22 mouse cellular contexts compared by ENCODE assay signal in the genomic region with DNA sequence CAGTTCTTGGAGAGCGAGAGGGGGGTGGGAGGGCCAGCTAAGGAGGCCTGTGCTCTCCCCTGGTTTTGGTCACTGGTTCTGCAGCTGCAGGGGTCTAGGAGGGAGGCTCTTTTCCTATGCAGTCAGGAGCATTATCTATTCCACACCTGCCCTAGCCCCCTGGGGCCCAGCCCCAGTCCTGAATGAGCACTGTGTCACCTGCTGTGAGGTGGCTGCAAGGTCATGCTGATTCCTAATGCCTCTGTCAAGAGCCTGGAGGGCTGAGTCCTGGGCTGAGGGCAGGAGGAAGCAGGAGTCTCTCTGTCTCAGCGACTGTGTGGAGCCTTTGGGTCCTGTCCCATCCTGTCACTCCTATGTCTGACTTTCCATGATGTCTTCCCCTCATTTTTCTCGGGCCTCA. TPM values are rescaled to one million over a fixed set of nuclear protein-coding genes. Genes with fewer than 3 reads are reported as not detected.
DNase-seq lines count a peak whose midpoint lies in the region; ATAC-seq and TF ChIP-seq lines count a peak whose summit lies in the region.
"Had no signal": no experiment of that assay in that cellular context is flagged by ENCODE, and none has a peak within 500 bp of the region (broad histone marks: within the 10 kb centered on the region; RNA-seq: fewer than 3 reads in every experiment).

No protein-coding gene starts in this region.

- H3K4me2 ChIP-seq in heart, embryonic 13.5 days, result no peak overlapping the region
- H3K4me2 ChIP-seq in intestine, embryonic 16.5 days (ENCODE audit: low read depth, low read length), result no peak overlapping the region
- H3K4me2 ChIP-seq in intestine, postnatal 0 days (replicated peaks; ENCODE audit: low read depth), result no peak overlapping the region
- H3K4me2 ChIP-seq in stomach, embryonic 16.5 days (ENCODE audit: low read depth, low read length), result no peak overlapping the region
- H3K4me2 ChIP-seq: liver, embryonic 12.5 days; midbrain, embryonic 13.5 days had no signal

- intact Hi-C loops in heart, postnatal 14 days (cut with DNase I), result loop anchor here (2.0 kb wide), 1 partner anchor 31 kb away; no protein-coding TSS in a partner anchor

- no peak overlapping the region for H3K9ac ChIP-seq in heart, embryonic 13.5 days
- H3K9ac ChIP-seq in intestine, embryonic 16.5 days (ENCODE audit: low read depth, low read length), result no peak overlapping the region
- H3K9ac ChIP-seq in intestine, postnatal 0 days (ENCODE audit: low read depth, low read length), result no peak overlapping the region
- H3K9ac ChIP-seq in stomach, embryonic 16.5 days (ENCODE audit: low read length), result no peak overlapping the region
- H3K9ac ChIP-seq: forebrain, postnatal 0 days; liver, embryonic 12.5 days; midbrain, embryonic 13.5 days had no signal

- no peak for DNase-seq in heart, postnatal 14 days
- no peak for DNase-seq in embryonic facial prominence, embryonic 10.5 days (ENCODE audit: low spot score)
- DNase-seq in lung, postnatal 4 days, result no peak
- DNase-seq in embryo, embryonic 9.5 days (ENCODE audit: extremely low spot score), result no peak
- DNase-seq: adrenal gland, postnatal 10 days; cerebellum, adult 2 months; cerebellum, postnatal 36 days; embryo, embryonic 11 days; forebrain, postnatal 0 days; kidney, adult 2 months; kidney, postnatal 10 days; lung, adult 18-20 months; right cerebral cortex, postnatal 14 days; thymus, postnatal 25 days had no signal

- H3K4me3 ChIP-seq in heart, embryonic 13.5 days, result no peak overlapping the region
- H3K4me3 ChIP-seq in intestine, embryonic 16.5 days (ENCODE audit: low read length), result no peak overlapping the region
- no peak overlapping the region for H3K4me3 ChIP-seq in intestine, postnatal 0 days (ENCODE audit: low read depth, low read length)
- no peak overlapping the region for H3K4me3 ChIP-seq in embryonic facial prominence, embryonic 10.5 days
- H3K4me3 ChIP-seq in stomach, embryonic 16.5 days (replicated peaks; ENCODE audit: low read length), result no peak overlapping the region
- H3K4me3 ChIP-seq: liver, embryonic 12.5 days; midbrain, embryonic 13.5 days had no signal

- no peaks in the 10 kb centered on the region for H3K36me3 ChIP-seq in heart, embryonic 13.5 days
- H3K36me3 ChIP-seq in intestine, embryonic 16.5 days (ENCODE audit: control insufficient read depth, insufficient read depth, low read length), result no peaks in the 10 kb centered on the region
- no peaks in the 10 kb centered on the region for H3K36me3 ChIP-seq in intestine, postnatal 0 days (ENCODE audit: control insufficient read depth, insufficient read depth)
- H3K36me3 ChIP-seq in embryonic facial prominence, embryonic 10.5 days (replicated peaks), result peaks cover 13% of the 10 kb centered on the region; the same call in 1 of the 2 replicates
- H3K36me3 ChIP-seq in stomach, embryonic 16.5 days (ENCODE audit: control insufficient read depth, insufficient read depth, low read length), result no peaks in the 10 kb centered on the region
- H3K36me3 ChIP-seq: G1E; liver, embryonic 12.5 days; midbrain, embryonic 13.5 days had no signal

- 21% methylated on average over 3 of the region's 3 CpGs for WGBS in heart, embryonic 13.5 days
- WGBS in intestine, embryonic 16.5 days, result 21% methylated on average over 3 of the region's 3 CpGs
- WGBS in intestine, postnatal 0 days, result 25% methylated on average over 3 of the region's 3 CpGs
- WGBS in embryonic facial prominence, embryonic 10.5 days, result 19% methylated on average over 3 of the region's 3 CpGs
- 10% methylated on average over 3 of the region's 3 CpGs for WGBS in stomach, embryonic 16.5 days

- TF ChIP-seq CTCF in intestine, postnatal 0 days (IDR thresholded peaks at IDR 0.05; ENCODE audit: low read depth), result no peak

- no peaks in the 10 kb centered on the region for H3K9me3 ChIP-seq in heart, embryonic 13.5 days
- no peaks in the 10 kb centered on the region for H3K9me3 ChIP-seq in intestine, embryonic 16.5 days (ENCODE audit: control insufficient read depth, low read length)
- no peaks in the 10 kb centered on the region for H3K9me3 ChIP-seq in intestine, postnatal 0 days (ENCODE audit: control insufficient read depth)
- H3K9me3 ChIP-seq in embryonic facial prominence, embryonic 10.5 days, result no peaks in the 10 kb centered on the region
- H3K9me3 ChIP-seq in stomach, embryonic 16.5 days (replicated peaks; ENCODE audit: control insufficient read depth, low read length), result no peaks in the 10 kb centered on the region
- H3K9me3 ChIP-seq: liver, embryonic 12.5 days; midbrain, embryonic 13.5 days had no signal

- no peak for ATAC-seq in heart, embryonic 13.5 days (ENCODE audit: extremely low read depth, insufficient number of reproducible peaks, low FRiP score, low TSS enrichment)
- ATAC-seq in intestine, embryonic 16.5 days, result no peak
- ATAC-seq in intestine, postnatal 0 days, result no peak
- no peak; the same call in 1 of the 2 replicates for ATAC-seq in stomach, embryonic 16.5 days (ENCODE audit: insufficient read depth, low FRiP score)
- ATAC-seq: forebrain, postnatal 0 days; liver, embryonic 12.5 days; midbrain, embryonic 13.5 days had no signal

- peak overlapping the region; percentile 61 for H3K27ac ChIP-seq in heart, embryonic 13.5 days (replicated peaks)
- 0 out of 2 replicates have a peak overlapping the region, but pooled peaks have one; percentile 24 for H3K27ac ChIP-seq in intestine, embryonic 16.5 days (ENCODE audit: low read length)
- H3K27ac ChIP-seq in intestine, postnatal 0 days (ENCODE audit: low read depth, low read length), result no peak overlapping the region; the same call in 1 of the 2 replicates
- 0 out of 2 replicates have a peak overlapping the region, but pooled peaks have one; percentile 7 for H3K27ac ChIP-seq in embryonic facial prominence, embryonic 10.5 days (replicated peaks)
- H3K27ac ChIP-seq in stomach, embryonic 16.5 days (ENCODE audit: low read length), result peak overlapping the region; percentile 46
- H3K27ac ChIP-seq: liver, embryonic 12.5 days; midbrain, embryonic 13.5 days had no signal

- peaks cover 54% of the 10 kb centered on the region for H3K4me1 ChIP-seq in heart, embryonic 13.5 days
- H3K4me1 ChIP-seq in intestine, embryonic 16.5 days (ENCODE audit: control insufficient read depth, insufficient read depth, low read length), result peaks cover 18% of the 10 kb centered on the region
- no peaks in the 10 kb centered on the region for H3K4me1 ChIP-seq in intestine, postnatal 0 days (replicated peaks; ENCODE audit: control insufficient read depth, insufficient read depth, low read length)
- H3K4me1 ChIP-seq in embryonic facial prominence, embryonic 10.5 days, result peaks cover 62% of the 10 kb centered on the region
- H3K4me1 ChIP-seq in stomach, embryonic 16.5 days (ENCODE audit: control insufficient read depth, insufficient read depth, low read length), result peaks cover 20% of the 10 kb centered on the region; the same call in 1 of the 2 replicates

- 0 out of 2 replicates have a peak, but pooled peaks cover 3% of the 10 kb centered on the region for H3K27me3 ChIP-seq in heart, embryonic 13.5 days (replicated peaks)
- H3K27me3 ChIP-seq in intestine, embryonic 16.5 days (replicated peaks; ENCODE audit: control insufficient read depth, insufficient read depth, low read length), result no peaks in the 10 kb centered on the region
- H3K27me3 ChIP-seq in intestine, postnatal 0 days (replicated peaks; ENCODE audit: control insufficient read depth, insufficient read depth, low read length), result 0 out of 2 replicates have a peak, but pooled peaks cover 5% of the 10 kb centered on the region
- no peaks in the 10 kb centered on the region for H3K27me3 ChIP-seq in embryonic facial prominence, embryonic 10.5 days (replicated peaks; ENCODE audit: low read depth, poor library complexity, severe bottlenecking)
- no peaks in the 10 kb centered on the region for H3K27me3 ChIP-seq in stomach, embryonic 16.5 days (ENCODE audit: control insufficient read depth, insufficient read depth, low read length)
- H3K27me3 ChIP-seq: midbrain, embryonic 13.5 days had no signal

RNA-seq across cellular contexts. Expression of gene Megf6, which starts 39.3 kb away (rescaled TPM):
- 25.9 and 28.4 TPM in 2 replicates for polyA plus RNA-seq in heart, embryonic 13.5 days (2015; fragmentation: Nextera tagmentation; extraction: Ambion mirVana)
- 10 to 100 TPM; 18.2 to 20.6 TPM for total RNA-seq in heart, postnatal 14 days (2021)
- polyA plus RNA-seq in intestine, embryonic 16.5 days (2015; fragmentation: Nextera tagmentation; extraction: Ambion mirVana), result 10.3 and 12.0 TPM in 2 replicates
- 4.4 and 4.5 TPM in 2 replicates for polyA plus RNA-seq in intestine, postnatal 0 days (2015; fragmentation: Nextera tagmentation; extraction: Ambion mirVana)
- 37.9 and 38.7 TPM in 2 replicates for polyA plus RNA-seq in embryonic facial prominence, embryonic 10.5 days (2016; fragmentation: Nextera tagmentation; extraction: Ambion mirVana)
- polyA plus RNA-seq in stomach, embryonic 16.5 days (2015; fragmentation: Nextera tagmentation; extraction: Ambion mirVana), result 25.2 and 25.6 TPM in 2 replicates
- total RNA-seq: hematopoietic stem cell, adult 5-6 weeks had no signal

RNA-seq across cellular contexts. Expression of gene Tprgl, which starts 49.4 kb away (rescaled TPM):
- 119 and 121 TPM in 2 replicates for polyA plus RNA-seq in heart, embryonic 13.5 days (2015; fragmentation: Nextera tagmentation; extraction: Ambion mirVana)
- 100 to 1,000 TPM; 121 to 126 TPM for total RNA-seq in heart, postnatal 14 days (2021)
- polyA plus RNA-seq in intestine, embryonic 16.5 days (2015; fragmentation: Nextera tagmentation; extraction: Ambion mirVana), result 87.9 and 93.9 TPM in 2 replicates
- 90.3 and 95.4 TPM in 2 replicates for polyA plus RNA-seq in intestine, postnatal 0 days (2015; fragmentation: Nextera tagmentation; extraction: Ambion mirVana)
- 108 and 115 TPM in 2 replicates for polyA plus RNA-seq in embryonic facial prominence, embryonic 10.5 days (2016; fragmentation: Nextera tagmentation; extraction: Ambion mirVana)
- polyA plus RNA-seq in stomach, embryonic 16.5 days (2015; fragmentation: Nextera tagmentation; extraction: Ambion mirVana), result 122 and 126 TPM in 2 replicates
